Comparison of ENCODE assay signal across 8 mouse cellular contexts in genomic region chr2:120539778-120540208, GRCm38 (mm10). TPM values are rescaled to one million over a fixed set of nuclear protein-coding genes. Genes with fewer than 3 reads are reported as not detected.
A peak's percentile ranks its signal among the peaks of the same experiment; 100 is the strongest.
DNase-seq lines count a peak whose midpoint lies in the region.

No protein-coding gene starts in this region.

- intact Hi-C loops in left cerebral cortex, postnatal 25 days (cut with DNase I): loop anchor here (2.0 to 5.0 kb wide), 3 partner anchors 51 to 133 kb away; partner anchors contain the start of genes Haus2 and Lrrc57

- peak; percentile 54 for DNase-seq in embryo, embryonic 11 days
- no peak for DNase-seq in embryo, embryonic 9.5 days (ENCODE audit: extremely low spot score)
- DNase-seq in cerebellum, adult 9-10 months: peak; percentile 60
- peak; percentile 99 for DNase-seq in heart, adult 11 months
- DNase-seq in kidney, adult 11 months: peak; percentile 87
- DNase-seq in left cerebral cortex, postnatal 25 days (ENCODE audit: low spot score in 2 of 2): peak; percentile 73 to 96
- DNase-seq in monocyte, adult 2 months (ENCODE audit: low read depth in 1 of 2, low spot score in 2 of 2): peak; percentile 15 to 46
- peak; percentile 94 for DNase-seq in telencephalon, adult 2 months (ENCODE audit: low read depth, low spot score)

RNA-seq across cellular contexts. Expression of gene Zfp106, which starts 23.9 kb away (rescaled TPM):
- 100 to 1,000 TPM; 148 to 150 TPM for total RNA-seq in left cerebral cortex, postnatal 25 days (2021)

RNA-seq across cellular contexts. Expression of gene Snap23, which starts 27.7 kb away (rescaled TPM):
- 10 to 100 TPM; 15.9 to 24.3 TPM for total RNA-seq in left cerebral cortex, postnatal 25 days (2021)
